Mouse (Mus musculus): ENCODE data around the gene Armc3.

Armc3 gene

DNA sequence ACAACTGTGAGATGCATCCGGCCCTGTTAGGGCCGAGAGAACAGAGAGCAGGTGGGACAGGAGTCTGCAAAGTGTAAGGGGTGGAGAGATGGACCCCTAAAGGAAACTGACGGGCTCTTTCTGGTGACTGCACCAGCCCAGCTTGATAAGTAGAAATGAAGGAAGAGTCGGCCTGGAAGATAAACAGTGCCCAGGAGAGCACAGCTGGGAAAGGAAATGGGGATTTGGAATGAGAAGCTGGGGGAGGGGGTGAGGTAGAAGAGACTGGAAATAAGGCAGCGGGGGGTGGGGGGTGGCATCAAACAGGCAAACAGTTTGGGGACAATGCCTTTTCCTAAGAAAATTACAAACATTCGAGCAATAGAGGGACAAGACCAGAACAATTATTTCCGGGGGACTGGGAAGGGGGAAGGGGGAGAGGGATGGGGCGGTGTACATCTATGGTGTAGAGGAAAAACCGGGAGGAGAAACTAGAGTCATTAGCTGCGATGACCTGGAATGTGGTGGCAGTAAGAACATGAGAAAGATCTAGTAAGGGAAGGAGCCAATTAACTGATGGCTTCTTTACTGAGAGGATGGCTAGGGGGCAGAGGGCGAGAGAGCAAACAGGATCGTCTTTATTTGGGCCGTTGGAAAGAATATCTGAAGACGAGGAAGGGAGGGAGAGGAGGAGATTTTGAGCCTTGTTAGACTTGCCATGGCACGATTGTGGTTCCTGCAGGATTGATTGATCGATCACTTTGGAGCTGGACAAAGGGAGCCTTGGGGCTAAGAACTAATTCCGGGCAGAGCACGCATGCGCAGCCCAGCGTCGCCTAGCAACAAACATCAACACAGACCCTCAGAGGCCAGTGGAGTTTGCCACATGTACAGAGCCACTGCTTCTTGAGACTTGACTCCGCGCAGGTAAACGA lies at the start of gene Armc3:
Gene Armc3, plus strand, starts transcription at position 851 of the 914 bp plus-strand sequence.
- DNase-seq (ENCODE audit: low spot score in 2 of 2), result no peak

GRCm38 (mm10) chr2:19152687-19153086 lies 46.4 kb upstream of the Armc3 start:
- DNase-seq (ENCODE audit: low spot score in 2 of 2), result no peak

DNA sequence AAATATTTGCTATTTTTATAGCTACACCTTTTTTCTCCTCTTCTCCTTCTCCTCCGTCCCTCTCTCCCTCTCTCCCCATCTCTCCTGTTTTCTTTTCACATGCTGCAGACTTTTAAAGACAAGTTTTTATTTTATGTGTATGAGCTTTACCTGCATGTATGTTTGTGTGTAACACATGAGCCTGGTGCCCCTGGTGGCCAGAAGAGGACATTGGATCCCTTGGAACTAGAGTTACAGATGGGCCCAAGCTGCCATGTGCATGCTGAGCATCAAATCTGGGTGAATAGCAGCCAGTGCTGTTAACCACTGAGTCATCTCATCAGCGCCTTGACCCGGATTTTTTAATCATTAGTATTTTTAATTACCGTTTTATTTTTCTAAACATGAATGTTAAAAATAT lies 42.9 kb upstream of the Armc3 start:
- DNase-seq (ENCODE audit: low spot score in 2 of 2), result no peak

DNA sequence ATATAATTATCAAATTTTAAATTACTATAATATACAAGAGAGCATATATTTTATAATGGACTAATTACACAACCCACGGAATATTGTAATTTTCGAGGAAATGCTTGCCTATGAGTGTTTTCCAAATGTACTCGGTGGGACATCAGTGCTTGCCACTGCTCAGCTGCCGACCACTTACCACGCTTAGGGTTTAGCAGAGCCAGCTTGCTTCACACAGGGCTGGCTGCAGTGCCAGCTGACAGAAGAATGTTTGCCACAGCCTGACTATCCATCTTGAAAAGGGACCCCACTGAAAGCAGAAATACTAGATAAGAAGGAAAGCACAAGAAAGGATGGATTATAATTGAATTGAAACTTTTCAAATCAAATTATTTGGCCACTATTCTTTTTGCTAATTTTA lies 39.6 kb upstream of the Armc3 start:
- DNase-seq (ENCODE audit: low spot score in 2 of 2), result no peak

DNA sequence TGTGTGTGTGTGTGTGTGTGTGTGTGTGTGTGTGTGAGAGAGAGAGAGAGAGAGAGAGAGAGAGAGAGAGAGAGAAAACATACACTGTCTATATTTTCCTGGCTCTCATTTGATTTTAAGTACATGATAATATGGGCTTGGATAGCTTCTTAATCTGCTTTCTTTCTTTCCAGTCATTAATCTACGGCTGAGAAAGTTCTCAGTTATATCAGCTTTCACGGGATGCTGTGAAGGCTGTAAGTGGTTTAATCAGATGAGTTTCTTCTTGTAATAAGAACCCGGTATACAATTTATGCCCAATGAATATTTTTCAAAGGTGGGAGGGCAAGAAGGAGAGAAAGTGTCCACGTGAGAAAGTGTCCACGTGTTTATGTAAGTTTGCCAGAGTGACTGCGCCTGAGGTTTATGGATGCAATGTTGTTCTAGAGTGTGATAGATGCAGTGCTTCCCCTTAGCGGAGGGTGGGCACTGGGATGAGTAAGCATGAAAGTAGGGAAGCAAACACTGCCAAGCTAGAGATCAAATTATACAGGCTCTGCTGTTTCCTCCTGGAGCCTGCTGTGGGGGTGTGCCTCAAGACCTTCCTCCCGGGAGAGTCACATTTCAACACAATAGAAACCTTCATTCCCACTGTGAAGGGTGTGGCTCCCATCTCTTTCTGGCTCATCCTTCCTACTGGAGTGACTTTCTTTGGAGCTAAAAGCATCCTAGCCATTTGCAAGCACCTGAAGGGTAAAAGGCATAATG lies 38.6 kb upstream of the Armc3 start:
- DNase-seq (ENCODE audit: low spot score in 2 of 2), result no peak

GRCm38 (mm10) chr2:19164234-19164633 lies 34.9 kb upstream of the Armc3 start:
- DNase-seq (ENCODE audit: low spot score in 2 of 2), result no peak

GRCm38 (mm10) chr2:19176827-19177236 lies 22.3 kb upstream of the Armc3 start:
- no peak for DNase-seq (ENCODE audit: low spot score in 2 of 2)

DNA sequence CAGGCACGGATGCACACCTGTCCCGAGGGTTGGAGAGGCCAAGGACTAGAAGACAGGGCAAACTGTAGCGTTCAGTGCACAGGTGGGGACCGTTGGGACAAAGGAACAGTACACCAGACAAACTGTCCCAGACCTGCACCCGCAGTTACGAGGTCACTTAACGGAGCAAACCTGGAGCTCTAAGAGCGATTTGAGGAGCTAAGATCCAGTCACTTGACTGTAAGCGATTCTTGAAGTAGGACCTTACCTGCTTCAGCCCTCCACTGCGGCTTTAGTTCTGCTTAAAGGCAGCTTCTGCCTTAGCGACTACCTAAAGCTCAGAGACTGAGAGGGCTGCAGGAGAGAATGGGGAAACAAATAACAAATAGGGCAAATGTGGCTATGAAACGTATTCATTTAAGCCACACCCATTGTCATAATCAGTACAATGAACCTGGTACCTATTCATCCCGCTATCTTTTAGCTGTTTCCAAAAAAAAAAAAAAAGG lies 308 bp downstream of the Armc3 start:
- DNase-seq (ENCODE audit: low spot score in 2 of 2), result no peak

- DNase-seq (ENCODE audit: low spot score in 2 of 2), result no peak
Measured at GRCm38 (mm10) chr2:19200112-19200511, 1.0 kb downstream of the Armc3 start.

DNA sequence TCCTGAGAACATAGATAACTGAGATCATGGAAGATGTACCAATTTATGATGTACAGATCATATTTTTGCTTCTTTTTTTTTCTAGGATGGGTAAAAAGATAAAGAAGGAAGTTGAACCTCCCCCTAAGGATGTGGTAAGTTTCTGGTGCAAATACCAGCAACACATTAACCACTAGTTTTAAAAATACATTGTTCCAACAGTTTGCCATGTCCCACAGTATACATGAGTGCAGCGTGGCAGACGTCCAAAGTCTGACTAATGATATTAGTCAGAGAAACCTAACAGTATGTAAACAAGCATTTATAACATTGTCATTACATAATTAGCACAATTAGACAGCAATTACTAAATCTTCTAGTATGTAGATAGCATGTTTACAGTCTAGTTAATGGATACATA lies 2.6 kb downstream of the Armc3 start:
- no peak for DNase-seq (ENCODE audit: low spot score in 2 of 2)

GRCm38 (mm10) chr2:19234305-19234704 lies 35.2 kb downstream of the Armc3 start:
- DNase-seq (ENCODE audit: low spot score in 2 of 2), result no peak

GRCm38 (mm10) chr2:19235193-19235592 lies 36.1 kb downstream of the Armc3 start:
- no peak for DNase-seq (ENCODE audit: low spot score in 2 of 2)

DNA sequence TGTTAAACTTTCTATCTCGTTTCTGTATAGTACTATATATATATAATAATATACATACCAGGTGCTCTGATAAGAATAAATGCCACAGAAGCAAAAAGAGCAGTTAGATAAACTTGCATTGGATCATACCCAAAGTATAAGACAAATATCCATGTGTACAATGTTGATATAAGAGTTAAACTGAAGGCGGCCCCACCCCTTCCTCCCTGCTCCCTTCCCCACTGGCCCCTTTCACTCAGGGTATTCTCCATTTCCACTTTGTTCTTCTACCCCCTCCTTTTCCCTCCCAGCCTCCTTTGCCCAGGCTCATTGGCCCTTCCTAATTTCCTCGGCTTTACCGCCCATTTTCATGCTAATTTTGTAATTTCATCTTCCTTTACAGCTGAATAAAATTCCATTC lies 36.5 kb downstream of the Armc3 start:
- DNase-seq (ENCODE audit: low spot score in 2 of 2), result no peak

- no peak for DNase-seq (ENCODE audit: low spot score in 2 of 2)
Measured at GRCm38 (mm10) chr2:19238771-19239170, 39.7 kb downstream of the Armc3 start.

DNA sequence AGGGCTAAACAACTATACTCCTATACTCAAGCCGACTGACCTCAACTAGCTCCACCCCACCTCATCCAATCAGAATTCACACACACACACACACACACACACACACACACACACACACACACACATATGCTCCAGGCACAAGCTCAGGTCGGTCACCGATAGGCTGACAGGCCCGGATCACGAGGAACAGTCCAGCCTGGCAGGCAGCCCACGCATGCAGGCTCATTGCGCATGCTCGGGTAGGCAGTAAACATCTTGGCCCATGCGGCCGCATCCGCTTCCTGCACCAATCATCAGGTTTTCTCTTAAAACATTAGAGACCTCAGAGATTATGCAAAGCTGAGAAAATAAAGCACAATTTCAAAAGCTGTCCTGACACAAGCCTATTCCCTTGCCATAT lies 50.5 kb downstream of the Armc3 start:
- no peak for DNase-seq (ENCODE audit: low spot score in 2 of 2)

DNA sequence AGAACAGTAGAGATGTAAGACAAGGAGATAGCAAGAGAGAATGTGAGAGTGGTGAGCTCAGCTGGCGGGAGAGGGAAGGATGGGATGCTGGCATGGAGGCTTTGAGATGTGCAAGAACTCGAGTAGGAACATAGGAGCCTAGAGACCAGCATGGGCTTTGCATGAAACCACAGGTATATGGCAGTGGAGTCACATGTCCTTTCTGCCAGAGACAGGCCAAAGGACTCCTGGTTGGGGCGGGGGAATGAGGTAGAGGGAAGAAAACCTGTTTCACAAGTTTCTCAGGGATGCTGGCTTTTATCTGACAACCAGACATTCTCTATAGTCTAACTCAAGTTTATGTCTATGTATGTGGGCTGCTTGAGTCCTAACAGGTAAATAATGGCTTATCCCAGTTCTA lies 55.9 kb downstream of the Armc3 start:
- DNase-seq (ENCODE audit: low spot score in 2 of 2), result no peak

DNA sequence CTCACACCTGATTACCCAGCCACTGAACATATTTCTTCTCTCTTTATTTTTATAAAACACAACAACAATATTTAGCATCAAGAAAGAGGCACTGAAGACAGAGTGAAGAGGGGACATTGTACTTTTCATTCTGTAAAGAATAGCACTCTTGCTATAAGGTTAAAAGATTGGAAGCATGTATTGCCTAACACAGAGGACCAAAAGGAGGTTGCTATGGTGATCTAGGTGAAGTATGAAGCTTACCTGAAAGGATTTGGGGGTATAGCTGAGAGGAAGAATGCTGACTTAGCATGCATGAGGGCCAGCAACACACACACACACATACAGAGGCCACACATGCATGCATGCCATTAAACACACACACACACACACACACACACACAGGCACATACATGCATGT lies 58.2 kb downstream of the Armc3 start:
- no peak for DNase-seq (ENCODE audit: low spot score in 2 of 2)

DNA sequence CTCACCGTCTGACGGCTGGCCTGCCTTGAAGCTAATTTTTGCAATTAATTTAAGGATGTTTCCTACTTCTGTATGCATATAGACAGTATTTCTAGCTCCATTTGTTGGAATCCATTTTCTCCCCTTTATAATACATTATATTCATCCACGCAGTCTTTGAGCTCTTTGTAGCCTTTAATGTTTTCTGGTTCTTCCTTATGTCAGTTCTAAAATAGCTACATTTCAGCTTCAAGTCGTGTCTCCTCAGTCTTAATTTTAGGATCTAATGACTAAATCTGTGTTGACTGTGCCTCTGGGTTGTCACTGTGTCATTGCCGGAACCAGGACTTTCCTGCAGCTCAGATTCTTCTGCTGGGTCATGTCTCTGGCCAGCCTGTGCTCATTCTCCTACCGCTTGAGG lies 61.3 kb downstream of the Armc3 start:
- no peak for DNase-seq (ENCODE audit: low spot score in 2 of 2)

GRCm38 (mm10) chr2:19263375-19263774 lies 64.3 kb downstream of the Armc3 start:
- no peak for DNase-seq (ENCODE audit: low spot score in 2 of 2)

- DNase-seq (ENCODE audit: low spot score in 2 of 2), result no peak
Measured at GRCm38 (mm10) chr2:19265834-19266233, 66.7 kb downstream of the Armc3 start.

DNA sequence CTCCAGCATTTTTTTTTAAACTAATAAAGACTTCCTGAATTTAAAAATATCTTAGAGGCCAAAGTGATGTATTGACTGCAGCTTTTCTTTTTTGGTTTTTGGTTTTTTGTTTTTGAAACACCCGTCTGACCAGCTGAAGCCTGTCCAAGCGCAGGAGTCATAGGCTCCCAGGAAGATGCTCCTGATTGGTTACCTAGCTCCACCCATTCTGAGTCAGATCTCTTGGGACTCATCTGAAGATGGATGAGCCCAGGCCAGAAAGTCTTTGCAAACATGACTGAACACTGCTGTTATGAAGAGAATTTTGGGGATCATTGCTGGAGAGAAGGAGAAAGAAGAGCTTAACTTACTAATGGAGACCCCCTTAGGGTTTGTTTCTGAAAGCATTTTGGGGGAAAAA lies 68.3 kb downstream of the Armc3 start:
- no peak for DNase-seq (ENCODE audit: low spot score in 2 of 2)

- no peak for DNase-seq (ENCODE audit: low spot score in 2 of 2)
Measured at GRCm38 (mm10) chr2:19269955-19270354, 70.9 kb downstream of the Armc3 start.

- DNase-seq (ENCODE audit: low spot score in 2 of 2), result peak; percentile 11
Measured at GRCm38 (mm10) chr2:19270709-19271120, 71.6 kb downstream of the Armc3 start.

All from urinary bladder, adult 18-20 months (tissue).